Mouse (Mus musculus): ENCODE data around the gene Nrarp. TPM values are rescaled to one million over a fixed set of nuclear protein-coding genes. Genes with fewer than 3 reads are reported as not detected.

Gene Nrarp
- polyA plus RNA-seq, 3 experiments from 2014 or later, result 0.54 to 1.2 (median 0.59) TPM

DNA sequence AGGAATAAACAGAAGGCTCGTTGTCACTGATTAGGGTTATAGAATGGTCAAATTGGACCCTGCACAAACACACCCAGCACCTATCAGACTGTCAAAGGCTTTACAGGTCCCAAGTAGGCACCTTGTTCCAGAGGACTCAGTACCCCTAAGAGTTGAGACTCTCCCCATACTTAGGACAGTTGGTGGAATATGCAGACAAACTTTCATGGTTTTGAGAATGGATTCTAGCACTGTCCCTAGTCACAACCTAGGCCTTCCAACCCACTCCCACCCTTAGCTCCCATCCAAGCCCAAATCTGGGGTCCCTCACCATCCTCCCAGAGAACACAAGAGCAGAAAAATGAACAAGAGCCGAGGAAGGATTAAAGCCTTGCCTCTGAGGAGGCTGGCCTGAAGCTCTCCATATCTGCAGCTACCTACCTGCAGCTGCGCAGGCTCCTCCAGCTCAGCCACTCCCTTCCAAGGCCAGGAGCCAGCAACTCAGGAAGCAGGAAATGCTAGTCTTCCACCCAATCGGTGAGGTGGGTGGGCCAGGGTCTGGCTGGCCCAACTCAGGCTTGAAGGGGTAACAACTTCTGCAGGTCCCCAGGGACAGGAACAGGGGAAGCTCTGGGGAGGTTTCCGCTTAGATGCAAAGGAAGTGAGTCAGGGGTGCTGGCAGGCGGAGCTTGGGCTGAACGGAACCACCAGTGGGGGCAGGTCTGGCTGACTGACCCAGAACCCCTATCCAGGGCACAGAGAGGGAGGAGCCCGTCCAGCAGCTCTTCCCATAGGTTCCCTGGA, 15.8 kb downstream of the Nrarp start, which contains the start of gene Tor4a:
TSS of gene Tor4a (minus strand) at position 715 of the 783 bp plus-strand sequence.
- peak; percentile 66 for ATAC-seq

DNA sequence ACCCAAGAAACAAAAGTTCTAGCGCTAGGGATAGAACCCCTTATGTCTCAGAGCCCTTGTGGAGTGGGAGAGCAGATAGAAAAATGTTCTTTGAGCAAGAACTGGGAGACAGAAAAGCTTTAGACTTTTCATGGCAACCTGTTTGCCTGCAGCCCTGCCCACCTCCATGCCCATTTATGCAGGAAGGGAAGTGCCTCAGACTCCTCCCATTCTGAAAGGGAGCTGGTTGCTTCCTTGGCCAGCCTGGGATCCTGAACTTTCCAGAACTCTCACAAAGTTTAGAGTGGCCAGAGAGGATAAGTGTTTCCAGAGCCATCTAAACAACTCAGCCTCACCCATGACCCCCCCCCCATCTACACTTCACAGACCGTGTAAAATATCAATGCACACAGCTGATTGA, 16.6 kb downstream of the Nrarp start:
- ATAC-seq, result no peak

DNA sequence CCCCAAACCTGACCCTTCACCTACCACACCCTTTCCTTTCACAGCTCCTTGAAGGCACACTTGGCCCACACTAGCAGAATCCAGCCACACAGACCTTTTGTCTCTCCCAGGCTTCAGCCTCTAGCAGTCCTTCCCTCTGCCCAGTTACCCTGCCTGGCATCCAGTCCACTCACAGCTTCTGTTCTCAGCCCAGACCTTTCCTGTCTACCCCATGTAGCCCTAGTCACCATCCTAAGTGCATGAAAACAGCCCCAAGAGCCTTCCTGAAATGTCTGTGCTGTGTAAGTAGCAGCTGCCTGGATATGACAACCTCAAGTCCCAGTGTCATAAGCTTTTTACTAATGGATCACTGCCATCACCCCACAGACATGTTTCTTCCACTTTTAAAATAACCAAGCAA, 17.4 kb downstream of the Nrarp start:
- no peak for ATAC-seq

DNA sequence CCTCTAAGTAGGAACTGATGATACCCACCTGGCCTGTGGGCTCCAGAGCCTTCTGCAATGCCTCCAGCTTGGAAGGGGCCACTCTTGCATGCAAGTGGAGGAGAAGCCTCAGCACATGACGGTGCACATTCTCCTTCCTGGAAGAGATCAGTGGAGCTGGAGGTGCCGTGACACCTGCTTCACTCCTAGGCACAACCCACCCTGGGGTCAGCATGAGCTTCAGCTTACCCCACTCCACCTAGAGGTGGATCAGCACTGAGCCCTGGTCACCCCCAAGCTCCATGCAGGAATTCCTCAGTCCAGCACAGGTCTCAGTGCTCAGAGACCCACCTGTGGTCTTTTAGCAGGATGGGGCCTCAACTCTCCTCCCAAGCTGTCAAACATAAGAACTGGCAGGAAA, 20.1 kb downstream of the Nrarp start:
- ATAC-seq, result no peak

DNA sequence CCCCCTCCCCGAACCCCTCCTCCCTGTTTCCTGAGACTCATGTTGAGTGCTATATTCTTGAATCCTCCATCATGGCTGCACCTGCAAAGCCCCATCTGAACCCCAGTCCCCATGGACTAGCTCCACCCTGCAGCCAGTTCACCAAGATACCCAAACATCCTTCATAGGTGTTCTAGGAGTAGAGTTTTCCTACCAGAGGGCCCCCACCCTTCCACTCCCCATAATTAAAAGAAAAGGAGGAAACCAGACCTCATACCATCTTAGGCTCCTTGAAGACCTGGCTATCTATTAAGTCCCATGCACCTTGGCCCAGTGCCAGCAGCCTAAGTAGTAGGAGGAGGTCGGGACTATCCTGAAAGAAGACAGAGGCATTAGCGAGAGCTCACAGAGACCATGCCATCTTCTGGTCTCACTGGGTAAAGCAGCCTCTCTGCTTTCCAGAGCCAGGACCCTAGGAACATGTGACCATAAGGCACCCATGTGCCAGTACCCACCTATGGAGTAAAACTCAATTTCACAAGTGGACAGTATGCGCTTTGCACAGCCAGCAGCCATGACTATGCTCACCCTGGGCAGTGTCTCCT, 23.2 kb downstream of the Nrarp start:
- no peak for ATAC-seq

DNA sequence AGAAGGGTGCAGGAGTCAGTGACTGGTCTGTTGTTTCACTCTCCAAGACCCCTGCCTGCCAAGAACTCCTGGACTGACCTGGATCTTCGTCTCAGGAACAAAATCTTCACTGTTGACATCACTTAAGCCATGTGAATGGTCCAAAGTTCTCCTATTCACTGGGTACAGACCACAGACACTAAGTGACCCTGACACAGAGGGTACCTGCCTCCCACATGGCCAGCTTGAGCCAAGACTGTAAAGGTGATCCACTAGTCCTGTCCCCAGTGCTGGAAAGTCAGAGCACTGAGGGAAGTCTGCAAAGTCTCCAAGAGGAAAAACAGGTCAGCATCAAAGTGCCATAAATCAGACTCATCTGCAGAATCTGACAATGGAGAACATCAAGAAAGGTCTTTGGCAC, 27.0 kb downstream of the Nrarp start:
- no peak for ATAC-seq

DNA sequence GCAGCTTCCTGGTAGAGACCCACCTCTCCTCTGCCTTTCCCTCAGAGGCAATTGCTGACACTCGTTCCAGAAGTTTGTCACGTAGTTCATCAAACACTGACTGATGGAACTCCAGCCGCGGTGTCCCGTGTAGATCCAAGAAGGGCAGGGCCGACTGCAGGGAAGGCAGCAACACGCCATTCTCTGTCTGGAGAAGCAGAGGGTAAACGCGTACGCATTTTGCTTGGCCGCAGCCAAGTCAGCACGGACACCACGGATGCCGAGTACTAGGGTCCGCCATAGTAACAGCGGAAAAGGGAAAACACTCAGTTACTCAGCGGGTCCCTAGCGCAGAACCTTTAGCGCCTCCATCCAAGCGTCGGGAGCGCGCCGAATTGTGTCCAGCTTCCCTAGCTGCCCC, 30.1 kb downstream of the Nrarp start:
- ATAC-seq, result peak; percentile 18

DNA sequence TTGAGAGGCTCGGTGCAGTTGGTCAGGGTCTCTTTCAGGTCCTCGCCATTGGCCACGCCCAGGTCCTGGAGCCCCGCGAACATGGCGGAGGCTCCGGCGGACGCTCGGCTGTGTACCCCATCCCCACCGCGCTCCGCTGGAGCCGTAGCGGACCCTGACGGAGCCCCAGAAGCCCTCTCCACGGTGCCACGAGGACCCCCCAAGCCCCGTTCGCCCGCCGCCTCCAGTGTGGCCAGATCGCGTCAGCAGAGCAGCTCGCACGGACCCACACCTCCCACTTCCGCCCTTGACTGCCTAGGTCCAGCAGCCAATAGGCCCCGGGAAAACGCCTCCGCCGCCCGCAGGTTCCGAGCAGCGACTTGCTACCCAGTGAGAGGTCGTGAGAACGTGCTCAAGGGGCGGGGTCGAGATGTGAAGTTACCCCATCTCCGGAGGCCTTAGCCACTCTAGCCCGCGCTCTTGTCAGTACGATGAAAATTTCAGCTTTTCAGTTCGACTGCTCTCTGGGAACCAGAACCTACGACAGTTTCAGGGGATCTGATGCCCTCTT, 30.6 kb downstream of the Nrarp start, which contains the start of gene Nelfb:
TSS of gene Nelfb (minus strand) at position 369 of the 550 bp plus-strand sequence.
- ATAC-seq, result peak; percentile 96

DNA sequence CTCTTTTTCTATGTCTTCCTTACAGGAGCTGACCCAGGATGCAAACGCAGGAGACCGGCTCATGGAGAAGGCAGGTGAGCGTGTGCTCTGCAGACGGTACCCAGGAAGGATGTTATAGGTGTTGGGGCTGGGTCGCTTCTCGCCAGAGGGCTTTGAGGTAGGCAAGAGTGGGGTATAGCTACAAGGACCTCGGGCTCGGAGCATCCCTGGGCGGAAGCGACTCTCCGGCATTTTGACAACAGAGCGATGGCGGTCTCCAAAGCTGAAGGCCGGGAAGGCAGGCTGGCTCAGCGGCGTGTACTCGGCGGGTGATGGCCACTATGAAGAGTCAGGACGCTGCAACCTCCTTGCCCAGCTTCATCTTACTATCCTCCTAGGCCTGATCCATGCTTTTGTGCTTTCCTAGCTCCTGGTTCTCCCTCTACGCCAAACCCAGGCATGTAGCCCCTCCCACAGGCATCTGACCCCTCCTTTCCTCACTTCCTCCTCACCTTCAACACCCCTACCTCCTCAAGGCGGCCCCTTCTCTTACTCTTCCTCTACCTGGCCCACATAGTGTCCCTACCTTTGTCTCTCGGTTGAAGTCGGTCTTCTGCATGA, 32.8 kb downstream of the Nrarp start:
- no peak for ATAC-seq

DNA sequence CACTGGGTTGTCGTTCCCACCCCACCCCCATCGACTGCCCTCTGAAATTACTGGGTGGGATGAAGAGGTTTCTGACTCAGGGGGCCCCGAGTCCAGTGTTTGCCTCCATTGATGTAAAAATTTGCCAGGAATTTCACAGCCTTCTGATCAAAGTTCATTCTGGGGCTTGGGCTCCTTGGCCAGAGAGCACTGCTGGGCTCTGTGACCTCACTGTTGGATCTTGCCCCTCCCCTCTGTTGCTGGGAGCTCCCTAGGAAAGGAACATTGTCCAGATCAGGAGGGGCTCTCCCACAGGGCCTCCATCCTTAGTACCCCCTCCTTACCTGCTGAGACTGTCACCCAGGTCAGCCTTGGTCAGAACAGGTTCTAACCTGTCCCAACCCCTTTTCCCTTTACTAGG, 33.9 kb downstream of the Nrarp start, which contains the start of gene Stpg3:
TSS of gene Stpg3 (minus strand) at position 194 of the 400 bp plus-strand sequence.
- no peak for ATAC-seq

DNA sequence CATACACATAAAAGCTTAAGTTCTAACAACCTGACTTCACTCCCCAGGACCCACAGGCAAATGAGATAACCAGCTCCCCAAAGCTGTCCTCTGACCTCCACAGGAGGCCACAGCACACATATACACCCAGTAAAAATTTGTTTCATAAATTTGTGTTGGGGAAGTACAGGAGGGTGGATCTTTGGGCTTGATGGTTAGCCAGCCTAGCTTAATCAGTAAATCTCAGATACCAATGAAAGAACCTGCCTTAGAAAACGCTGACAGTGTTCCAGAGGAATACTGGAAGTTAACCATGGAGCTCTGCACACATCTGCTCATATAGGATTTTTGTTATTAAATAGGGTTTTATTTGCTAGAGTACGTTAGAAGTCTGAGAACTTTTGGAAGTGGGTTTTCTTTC, 37.1 kb downstream of the Nrarp start:
- no peak for ATAC-seq

DNA sequence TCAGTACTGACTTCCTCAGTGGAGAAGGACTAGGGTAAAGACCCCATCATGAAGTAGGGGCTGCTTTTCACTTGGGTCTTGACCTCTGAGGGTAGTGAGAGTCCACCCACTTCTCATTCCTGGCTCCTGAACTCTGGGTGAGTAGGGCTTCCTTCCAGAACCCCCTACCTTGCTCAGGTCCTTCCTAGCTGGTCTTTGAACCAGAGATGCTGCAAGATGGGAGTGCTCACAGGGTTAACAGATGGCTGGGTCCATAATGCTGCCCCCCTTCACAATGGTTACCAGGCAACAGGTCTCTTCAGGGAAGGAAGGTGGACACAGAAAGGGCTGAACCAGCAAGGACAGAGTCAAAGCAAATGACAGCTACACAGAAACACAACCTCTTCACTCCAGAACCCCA, 37.9 kb downstream of the Nrarp start, which contains the start of gene Fam166a:
TSS of gene Fam166a (plus strand) at position 301 of the 400 bp plus-strand sequence.
- ATAC-seq, result no peak

DNA sequence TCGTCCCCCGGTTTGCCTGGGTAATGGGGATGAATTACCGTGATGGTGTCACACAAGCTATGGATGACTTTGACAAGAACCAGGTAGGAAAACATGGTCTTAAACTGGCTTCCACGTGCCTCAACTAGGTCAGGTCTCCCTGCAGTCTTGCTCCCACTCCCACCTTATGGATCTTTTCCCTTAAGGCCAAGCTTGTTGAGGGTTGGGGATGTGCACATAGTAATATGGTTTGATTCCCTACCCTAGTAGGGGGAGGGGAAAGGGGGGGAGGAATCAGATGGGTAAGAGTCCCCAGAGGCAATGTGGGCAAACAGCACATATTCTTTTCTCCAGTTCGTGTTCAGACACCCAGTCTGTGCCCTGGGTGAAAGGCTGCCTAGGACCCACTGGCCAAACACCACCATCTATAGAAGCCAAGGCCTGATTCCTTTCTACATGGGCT, 40.8 kb downstream of the Nrarp start:
- ATAC-seq, result no peak

DNA sequence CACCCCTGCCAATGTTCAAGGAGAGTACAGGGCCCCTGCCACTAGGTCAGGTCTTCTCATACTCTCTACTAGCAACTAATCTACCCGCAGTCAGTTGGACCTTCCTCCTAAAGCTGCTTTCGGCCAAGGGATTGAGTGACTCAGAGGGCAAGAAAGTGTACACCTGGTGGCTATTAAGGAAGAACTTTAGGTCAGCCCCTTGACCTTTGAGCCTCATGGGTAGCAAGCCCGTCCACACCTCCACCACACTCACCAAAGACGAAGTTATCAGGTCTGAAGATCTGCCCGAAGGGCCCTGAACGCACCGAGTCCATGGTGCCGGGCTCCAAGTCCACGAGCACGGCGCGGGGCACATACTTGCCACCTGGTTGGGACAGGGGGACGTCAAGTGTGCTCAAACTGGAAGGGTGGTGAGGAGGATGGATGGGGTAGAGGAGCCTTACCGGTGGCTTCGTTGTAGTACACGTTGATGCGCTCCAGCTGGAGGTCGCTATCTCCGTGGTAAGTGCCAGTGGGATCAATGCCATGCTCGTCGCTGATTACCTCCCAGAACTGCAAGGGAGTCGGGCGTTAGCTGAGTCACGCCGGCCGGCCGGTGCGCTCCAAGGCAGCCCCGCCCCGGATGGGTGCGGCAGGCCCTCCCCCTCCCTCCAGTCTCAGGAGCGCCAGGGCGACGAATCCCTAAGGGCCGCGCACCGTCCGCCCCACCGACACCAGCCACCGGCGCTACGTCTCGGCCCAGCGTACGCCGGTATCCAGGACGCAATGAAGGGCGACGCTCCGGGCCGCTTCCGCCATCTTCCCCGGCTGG, 43.3 kb downstream of the Nrarp start:
- ATAC-seq, result peak; percentile 9

DNA sequence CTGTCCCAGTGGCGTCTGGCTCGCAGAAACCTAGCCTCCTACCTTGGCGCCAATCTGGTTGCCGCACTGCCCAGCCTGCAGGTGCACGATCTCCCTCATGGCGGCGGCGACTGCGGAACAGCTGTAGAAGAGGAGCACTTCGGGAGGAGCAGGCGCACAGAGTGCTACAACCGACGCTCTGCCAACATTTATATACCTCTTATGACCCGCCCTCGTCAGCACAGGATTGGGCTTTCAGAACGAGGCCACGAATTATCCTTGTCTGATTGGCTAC, 43.9 kb downstream of the Nrarp start, which contains the start of gene Tubb4b:
TSS of gene Tubb4b (minus strand) at position 211 of the 274 bp plus-strand sequence.
- no peak for ATAC-seq

DNA sequence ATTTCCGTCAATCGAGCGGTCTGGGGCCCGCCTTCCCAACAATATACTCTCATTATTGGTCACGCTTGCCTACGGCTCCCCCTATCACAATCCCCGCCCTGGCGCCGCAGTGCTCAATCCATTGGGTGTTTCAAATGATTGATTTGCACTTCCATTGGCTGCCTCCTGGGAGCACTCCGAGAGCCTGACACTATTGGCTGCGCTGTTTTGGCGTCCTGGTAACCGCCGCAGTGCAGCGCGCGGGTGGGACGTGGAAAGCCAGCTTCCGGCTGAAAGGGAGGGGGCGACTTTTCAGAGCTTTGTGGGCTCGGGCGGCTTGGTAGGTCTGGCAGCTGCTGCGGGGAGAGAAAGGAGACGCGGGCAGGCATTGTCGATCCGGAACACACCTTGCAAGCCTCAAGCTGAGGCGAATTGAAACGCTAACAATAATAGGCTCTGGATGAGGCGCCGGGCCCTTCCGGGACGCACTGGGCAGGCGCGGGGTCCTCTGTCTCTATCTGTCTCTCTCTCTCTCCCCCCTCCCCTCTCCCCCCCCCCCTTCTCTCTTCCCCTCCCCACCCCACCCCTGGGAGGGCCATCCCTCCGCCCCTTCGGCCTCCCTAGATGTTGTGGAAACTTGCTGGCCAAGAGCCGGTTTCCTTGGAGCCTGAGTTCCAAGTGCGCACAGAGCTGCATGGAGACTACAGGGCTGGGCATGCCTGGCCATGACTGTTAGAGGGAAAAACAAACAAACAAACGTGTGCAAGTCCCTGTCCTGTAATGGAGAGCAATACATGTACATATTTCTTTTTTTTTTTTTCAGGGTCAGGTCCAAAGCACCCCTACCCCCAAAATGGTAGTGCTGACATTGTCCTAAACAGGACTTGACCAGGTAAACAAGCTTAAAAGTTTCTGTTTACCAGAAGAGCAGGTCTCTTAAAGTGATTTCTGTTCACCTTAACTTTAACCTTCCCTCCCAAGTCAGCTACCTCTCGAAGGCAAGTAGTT, 44.5 kb downstream of the Nrarp start:
- peak; percentile 90 for ATAC-seq

DNA sequence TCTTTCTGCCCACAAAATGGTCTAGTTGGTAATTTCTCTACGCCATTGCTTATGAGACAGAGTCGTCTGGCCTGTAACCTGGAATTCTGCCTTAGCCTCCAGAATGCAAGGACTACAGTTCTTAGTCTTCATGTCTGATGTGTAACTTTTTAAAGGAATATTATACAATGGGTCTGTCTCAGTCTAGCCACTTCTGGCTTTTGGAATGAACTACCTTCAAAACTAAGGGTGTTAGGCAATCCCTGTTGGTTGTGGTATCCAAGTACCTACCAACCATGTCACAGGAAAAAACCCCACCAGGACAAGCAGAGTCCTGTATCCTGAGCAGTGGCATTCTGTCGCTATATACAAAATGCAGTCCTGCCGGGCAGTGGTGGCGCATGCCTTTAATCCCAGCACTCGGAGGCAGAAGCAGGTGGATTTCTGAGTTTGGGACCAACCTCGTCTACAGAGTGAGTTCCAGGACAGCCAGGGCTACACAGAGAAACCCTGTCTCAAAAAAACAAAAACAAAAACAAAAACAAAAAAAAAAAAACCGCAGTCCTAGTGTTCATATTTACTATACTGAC, 45.3 kb downstream of the Nrarp start:
- ATAC-seq, result no peak

DNA sequence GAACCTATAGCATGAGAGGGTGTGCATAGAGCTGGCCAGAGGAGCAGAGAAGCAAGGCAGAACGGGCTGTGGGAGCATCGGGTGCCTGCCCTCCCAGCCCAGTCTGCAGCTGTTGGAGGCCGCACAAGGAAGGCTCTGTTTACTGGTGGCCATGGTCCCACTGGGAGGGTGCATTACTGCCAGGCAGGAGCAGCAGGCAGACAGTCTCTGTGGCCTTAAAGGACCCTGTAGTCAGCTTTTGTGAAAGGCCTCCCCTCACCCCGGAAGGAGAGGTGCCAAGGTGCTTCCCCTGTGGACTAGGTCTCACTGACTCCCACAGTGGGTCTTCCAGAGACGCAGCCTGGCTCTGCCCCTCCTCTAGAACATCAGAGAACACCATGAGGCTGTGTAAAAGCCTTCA, 46.3 kb downstream of the Nrarp start:
- ATAC-seq, result no peak

DNA sequence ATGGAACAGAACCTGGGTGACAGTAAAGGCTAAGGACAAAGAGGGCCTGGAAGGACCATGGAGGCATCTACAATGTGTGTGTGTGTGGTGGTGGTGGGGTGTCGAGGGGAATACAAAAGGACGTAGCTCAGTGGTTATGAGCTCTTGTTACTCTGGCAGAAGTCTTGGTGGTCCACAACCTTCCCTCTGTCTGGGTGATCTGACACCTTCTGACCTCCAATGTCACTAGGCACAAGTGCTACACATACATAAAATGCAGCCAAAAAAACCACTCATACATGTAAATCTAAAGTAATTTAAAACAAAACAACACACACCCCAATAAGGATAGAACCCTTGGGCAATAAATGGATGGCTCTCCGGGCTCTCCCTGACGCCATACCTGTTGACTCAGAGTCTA, 46.8 kb downstream of the Nrarp start:
- ATAC-seq, result no peak

DNA sequence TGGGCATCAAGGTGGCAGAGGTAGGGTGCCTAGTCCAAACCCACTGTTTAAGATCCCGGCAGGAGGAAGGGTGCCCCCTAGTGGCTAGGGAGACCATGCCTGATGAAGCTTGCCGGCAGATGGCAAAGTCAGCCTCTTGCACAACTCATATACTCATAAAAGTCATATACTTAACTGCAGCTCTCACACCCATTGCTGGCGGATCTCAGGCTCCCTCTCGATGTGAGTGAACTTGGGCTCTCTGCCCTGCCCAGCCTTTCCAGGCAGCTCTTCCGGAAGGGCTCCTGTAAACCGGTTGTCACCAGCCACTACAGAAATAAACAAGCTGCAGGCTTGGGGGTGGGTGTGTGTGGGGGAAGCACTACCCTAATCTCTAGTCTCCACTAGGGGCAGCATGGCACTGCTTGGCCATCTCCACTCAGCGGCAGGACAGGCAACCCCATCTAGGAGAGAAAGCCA, 47.9 kb downstream of the Nrarp start:
- ATAC-seq, result peak; percentile 48
